Mouse (Mus musculus) cerebellum, postnatal 4 days (tissue): Measurements from ENCODE around the gene 2510002D24Rik.

Experiments used
- DNase-seq, 2 experiments: peaks; one replicate each; pipeline ENCODE4 v3.0.0; 2022; ENCODE audit warnings: low spot score in 2 of 2, mixed read lengths in 1 of 2

2510002D24Rik gene

GRCm38 (mm10) chr16:18836468-18837208 is at the start of gene 2510002D24Rik, which contains the start of gene Gm28539:
Gene 2510002D24Rik, plus strand, starts transcription at chr16:18836578.
Gene Gm28539, plus strand, starts transcription at chr16:18836584.
- peak; percentile 85 to 93 for DNase-seq

GRCm38 (mm10) chr16:18786652-18787051 is 49.7 kb upstream of the 2510002D24Rik start:
- DNase-seq: no peak

- no peak for DNase-seq
Measured at GRCm38 (mm10) chr16:18788627-18789406, 47.6 kb upstream of the 2510002D24Rik start.

GRCm38 (mm10) chr16:18795223-18795899 is 41.0 kb upstream of the 2510002D24Rik start:
- DNase-seq: no peak

GRCm38 (mm10) chr16:18796645-18797044 is 39.7 kb upstream of the 2510002D24Rik start:
- DNase-seq: no peak

- DNase-seq: no peak
Measured at GRCm38 (mm10) chr16:18798151-18798550, 38.2 kb upstream of the 2510002D24Rik start.

- peak in 1 of 2 experiments; percentile 52 for DNase-seq
Measured at GRCm38 (mm10) chr16:18798841-18799240, 37.5 kb upstream of the 2510002D24Rik start.

GRCm38 (mm10) chr16:18805746-18806145 is 30.6 kb upstream of the 2510002D24Rik start:
- DNase-seq: no peak

GRCm38 (mm10) chr16:18809001-18809400 is 27.4 kb upstream of the 2510002D24Rik start:
- no peak for DNase-seq

- DNase-seq: peak in 1 of 2 experiments; percentile 5
Measured at GRCm38 (mm10) chr16:18811032-18811431, 25.3 kb upstream of the 2510002D24Rik start.

GRCm38 (mm10) chr16:18811468-18812384 is 24.7 kb upstream of the 2510002D24Rik start, which contains the start of the genes Ufd1 and Cdc45:
Gene Ufd1, plus strand, starts transcription at chr16:18811779.
Gene Cdc45, minus strand, starts transcription at chr16:18811987.
- DNase-seq: peak; percentile 57 to 80

- no peak for DNase-seq
Measured at GRCm38 (mm10) chr16:18812385-18812910, 23.9 kb upstream of the 2510002D24Rik start.

- no peak for DNase-seq
Measured at GRCm38 (mm10) chr16:18822356-18822755, 14.0 kb upstream of the 2510002D24Rik start.

GRCm38 (mm10) chr16:18822925-18823324 is 13.5 kb upstream of the 2510002D24Rik start:
- no peak for DNase-seq

- DNase-seq: no peak
Measured at GRCm38 (mm10) chr16:18828630-18829029, 7.7 kb upstream of the 2510002D24Rik start.

GRCm38 (mm10) chr16:18829102-18829501 is 7.3 kb upstream of the 2510002D24Rik start:
- DNase-seq: no peak

- DNase-seq: no peak
Measured at GRCm38 (mm10) chr16:18833486-18833885, 2.9 kb upstream of the 2510002D24Rik start.

- no peak for DNase-seq
Measured at GRCm38 (mm10) chr16:18836073-18836467, 308 bp upstream of the 2510002D24Rik start.

- DNase-seq: no peak
Measured at GRCm38 (mm10) chr16:18838346-18838745, 2.0 kb downstream of the 2510002D24Rik start.

- DNase-seq: no peak
Measured at GRCm38 (mm10) chr16:18846301-18846820, 10.0 kb downstream of the 2510002D24Rik start.
